Mouse (Mus musculus) layer of hippocampus, adult 18-20 months (tissue): ENCODE data around the gene Pced1b. TPM values are rescaled to one million over a fixed set of nuclear protein-coding genes. Genes with fewer than 3 reads are reported as not detected.

Experiments used
- DNase-seq, 2 experiments: peaks; one replicate each; pipeline ENCODE4 v3.0.0; 2022; ENCODE audit warnings: low spot score in 2 of 2
- total RNA-seq, 2 experiments: library from RNA; stranded (reverse); gene quantifications; 2 replicates each; pipeline ENCODE4 v1.2.3; 2021

Pced1b gene
- total RNA-seq, 2 experiments from 2014 or later = 6.0 to 6.9 TPM

DNA sequence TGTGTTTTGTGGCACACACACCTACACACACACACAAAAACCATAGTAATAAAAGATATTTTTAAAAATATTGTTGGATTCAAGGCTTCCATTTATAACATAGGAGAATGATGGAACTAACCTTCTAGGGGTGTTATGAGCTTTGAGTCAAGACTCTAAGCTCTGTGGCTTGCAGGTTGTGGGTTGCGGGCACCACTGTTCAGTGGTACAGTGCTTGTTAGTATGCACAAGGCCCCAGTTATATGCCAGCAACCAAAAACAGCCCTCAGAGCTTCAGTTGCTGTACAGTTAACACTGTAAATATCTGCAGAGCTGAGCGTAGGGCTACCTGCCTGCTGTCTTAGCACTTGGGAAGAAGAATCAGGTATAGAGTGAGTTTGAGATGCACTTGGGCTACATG, 144.5 kb downstream of the Pced1b start:
- DNase-seq = no peak

DNA sequence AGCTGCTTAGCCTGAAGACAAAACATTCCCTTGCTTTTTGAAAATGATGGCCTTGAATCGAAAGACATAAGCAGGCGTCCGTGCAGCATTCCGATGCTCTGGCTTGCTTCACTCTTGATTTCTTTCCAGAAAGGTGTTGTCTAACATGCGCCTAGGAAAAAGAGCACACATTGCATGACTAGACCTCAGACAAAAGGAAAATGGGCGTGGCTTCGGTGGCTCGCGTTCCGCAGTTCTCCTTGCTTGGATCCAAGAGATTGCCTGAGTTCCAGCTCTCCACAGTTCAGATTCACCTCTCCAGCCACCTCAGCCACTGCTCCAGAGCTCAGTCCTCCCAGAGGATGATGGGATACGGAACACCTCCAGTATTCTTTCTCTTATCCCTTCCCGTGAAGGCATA, 147.7 kb downstream of the Pced1b start:
- DNase-seq = no peak

DNA sequence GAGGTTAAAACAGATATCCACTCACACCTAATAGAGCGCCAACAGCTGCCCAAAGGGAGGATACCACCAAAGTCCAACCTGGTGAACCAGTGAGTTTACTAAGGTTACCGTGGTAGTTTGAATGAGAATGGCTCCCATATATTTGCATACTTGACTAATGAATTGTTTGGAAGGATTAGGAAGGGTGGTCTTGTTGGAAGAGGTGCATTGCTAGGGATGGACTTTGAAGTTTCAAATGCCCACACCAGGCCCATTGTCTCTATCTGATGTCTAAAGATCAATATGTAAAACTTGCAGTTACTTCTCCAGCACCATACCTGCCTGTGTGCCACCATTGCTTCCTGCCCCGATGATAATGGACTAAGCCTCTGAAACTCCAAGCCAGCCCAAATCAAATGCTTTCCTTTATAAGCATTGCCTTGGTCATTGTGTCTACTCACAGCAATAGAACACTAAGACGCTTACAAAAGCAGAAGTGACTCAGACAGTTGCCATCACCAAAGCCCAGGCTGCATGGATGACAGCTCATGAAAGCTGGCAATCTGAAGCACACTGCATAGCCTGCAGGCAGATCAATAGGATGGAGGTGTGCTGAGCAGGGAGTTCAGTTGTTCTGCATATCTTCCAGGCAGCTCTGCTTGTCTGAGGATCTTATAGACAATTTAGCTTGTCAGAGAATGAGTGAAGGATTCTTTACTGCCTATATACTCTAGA, 149.8 kb downstream of the Pced1b start:
- no peak for DNase-seq

DNA sequence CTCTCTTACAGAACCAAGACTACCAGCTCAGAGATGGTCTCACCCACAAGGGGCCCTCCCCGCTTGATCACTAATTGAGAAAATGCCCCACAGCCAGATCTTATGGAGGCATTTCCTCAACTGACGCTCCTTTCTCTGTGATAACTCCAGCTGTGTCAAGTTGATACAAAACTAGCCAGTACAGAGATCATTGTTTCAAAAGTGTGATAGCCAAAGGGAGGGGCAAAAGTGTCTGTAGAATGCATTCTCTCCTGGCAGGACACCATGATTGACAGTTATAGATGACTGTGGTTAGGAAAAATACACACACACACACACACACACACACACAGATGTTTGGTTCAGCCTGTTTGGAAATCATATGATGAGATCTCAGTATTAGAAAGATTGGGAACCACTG, 150.9 kb downstream of the Pced1b start:
- no peak for DNase-seq

DNA sequence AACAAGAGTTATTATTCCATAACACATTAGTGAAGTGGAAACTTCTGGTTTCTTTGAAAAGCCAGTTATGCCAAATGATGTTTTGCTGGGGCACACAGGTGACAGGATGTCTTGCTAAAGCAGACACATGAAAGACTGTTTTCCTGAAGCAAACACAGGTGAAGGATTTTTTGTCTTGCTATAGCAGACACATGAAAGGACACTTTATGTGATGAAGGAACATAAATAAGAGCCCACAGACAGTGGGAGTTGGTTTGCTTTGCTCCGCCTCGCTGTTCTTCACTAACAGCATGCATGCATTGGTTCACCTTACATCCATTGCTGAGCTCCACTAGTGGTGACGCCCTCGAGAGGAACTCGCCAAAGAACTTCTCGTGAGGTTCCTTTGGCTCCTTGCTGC, 154.0 kb downstream of the Pced1b start:
- DNase-seq = no peak

DNA sequence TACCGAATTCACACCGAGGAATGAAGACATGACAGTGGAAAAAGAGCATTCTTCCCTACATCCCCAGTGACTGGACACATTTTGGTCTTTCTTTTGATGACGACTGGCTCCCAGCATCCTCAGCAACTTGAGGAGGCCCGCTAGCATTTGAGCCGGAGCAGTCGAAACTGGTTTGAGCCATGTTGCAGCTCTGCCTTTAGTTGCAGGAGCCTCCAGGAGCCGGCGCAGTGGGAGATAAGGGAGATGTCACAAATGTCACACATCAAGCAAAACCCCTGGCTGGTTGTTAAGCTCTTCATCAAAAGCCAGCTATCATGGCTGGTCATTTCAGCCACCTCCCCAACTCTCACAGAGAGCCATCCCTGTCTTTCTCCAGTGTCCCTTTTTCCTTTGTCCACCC, 157.6 kb downstream of the Pced1b start:
- DNase-seq = no peak

DNA sequence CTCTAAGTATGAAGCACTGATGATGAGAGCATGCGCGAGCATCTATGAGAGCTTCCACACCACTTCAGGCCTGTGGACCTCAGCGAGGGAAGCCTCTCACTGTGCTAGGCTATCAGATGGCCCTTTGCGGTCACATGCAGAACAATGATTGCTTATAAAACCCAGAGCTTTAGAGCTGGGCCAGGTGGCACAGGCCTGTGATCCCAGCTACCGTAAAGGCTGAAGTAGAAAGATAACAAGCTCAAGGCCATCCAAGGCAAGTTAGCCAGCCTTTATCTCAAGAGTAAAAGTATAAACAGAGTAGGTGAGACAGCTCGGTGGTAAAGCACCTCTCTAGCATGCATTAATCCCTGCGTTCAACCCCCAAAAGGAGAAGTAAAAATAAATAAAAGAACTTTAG, 158.1 kb downstream of the Pced1b start:
- DNase-seq = no peak

DNA sequence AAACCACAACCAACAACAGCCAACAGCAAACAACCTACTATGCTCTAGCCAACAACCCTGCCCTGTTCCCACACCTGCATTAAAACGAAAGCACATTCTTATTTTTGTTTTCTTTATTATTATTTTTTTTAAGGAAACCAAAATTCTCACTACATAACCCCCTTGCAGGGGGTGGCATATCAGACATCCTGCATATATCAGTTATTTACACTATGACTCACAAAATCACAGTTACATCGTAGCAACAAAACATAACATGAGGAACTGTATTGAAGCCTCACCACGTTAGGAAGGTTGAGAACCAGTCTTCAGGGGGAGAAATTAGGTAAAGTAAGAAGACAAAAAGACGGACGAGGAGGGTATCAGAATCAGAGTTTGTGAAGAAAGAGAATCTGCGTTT, 159.2 kb downstream of the Pced1b start:
- no peak for DNase-seq

DNA sequence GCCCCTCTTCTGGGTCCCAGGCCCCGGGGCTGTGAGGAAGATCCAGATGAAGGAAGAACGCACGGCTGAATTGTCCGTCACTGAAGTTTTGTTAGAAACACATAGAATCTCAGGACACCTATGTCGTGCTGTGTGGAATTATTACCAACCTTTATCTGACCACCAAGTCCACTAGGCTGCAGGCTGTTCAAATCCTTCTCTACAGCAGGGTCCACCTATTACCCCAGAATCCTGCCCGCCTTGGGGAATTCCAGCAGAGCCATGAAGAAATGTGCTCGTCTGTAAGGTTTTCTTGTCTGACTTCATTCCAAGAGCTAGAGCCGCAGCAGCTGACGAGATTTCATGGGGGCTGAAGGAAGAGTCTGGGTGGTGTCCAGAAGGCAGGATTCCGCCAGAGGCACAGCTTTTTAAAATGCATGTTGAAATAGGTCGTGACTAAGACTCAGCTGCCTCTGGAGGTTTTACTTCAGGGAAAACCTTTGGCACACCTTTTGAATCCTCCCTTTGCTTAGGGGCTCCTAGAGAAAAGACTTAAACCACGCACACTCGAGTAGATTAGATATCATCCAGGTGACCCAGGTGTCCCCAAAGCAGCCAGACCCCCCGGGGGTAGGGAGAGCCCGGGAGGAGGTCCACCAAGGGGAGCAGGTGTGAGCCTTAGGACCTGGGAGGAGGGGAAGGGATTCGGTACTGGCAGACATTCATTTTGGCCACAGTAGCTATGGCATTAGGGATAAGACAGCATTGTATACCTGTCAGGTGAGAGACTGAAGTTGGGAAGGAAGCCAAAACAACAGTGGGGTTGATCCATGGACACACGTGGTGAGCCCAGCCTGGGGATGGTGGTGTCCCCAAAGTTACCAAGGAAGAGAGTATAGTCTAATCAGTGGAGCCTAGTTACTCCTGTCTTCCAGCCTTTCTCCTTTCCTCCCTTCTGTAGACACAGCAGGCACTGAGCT, 160.9 kb downstream of the Pced1b start:
- DNase-seq = peak; percentile 16 to 19

DNA sequence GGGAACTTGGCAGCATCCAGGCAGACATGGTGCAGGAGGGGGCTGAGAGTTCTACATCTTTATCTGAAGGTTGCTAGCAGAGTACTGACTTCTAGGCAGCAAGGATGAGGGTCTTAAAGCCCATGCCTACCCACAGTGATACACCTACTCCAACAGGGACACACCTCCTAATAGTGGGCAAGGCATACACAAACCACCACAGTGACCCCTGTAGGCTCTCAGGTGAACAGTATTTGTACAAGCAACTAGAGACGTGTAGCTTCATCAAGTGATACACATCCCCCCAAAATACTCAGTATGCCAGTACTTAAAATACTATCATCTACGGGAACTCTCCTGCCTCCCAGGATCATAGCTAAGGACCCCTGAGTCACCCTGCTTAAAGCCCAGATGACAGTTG, 164.2 kb downstream of the Pced1b start:
- DNase-seq = no peak

DNA sequence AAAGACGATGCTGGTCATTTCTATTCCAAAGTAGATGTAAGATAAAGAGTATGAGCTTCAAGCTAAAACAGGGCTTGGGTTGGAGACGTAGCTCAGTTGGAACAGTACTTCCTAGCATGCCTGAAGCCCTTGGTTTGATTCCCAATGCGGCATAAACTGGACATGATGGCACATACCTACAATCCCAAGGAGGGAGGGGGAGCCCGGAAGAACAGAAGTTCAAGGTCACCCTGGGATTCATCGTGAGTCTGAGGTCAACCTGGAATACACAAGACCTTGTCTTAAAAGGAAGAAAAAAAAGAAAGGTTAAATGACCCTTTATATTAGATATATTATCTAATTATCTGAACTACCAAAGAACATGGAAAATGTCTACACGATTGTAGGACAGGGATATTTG, 164.8 kb downstream of the Pced1b start:
- no peak for DNase-seq

DNA sequence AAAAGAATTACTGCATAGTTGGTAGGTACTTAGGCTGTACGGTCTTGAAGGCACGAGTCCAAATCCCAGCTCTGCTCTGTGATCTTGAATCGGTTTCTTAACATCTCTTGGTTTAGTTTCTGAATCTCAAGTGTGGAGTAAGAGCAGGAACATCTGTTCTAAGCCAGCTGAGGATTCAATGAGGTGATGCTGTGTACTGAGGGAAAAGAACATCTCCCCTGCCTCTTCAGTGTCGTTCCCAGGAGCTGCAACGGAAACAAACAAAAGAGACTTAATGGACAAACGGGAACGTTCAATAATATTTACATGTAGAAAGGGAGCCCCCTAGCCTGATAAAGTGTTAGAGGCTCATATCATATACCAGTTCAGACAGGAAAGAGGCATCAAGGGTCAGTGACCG, 165.4 kb downstream of the Pced1b start:
- no peak for DNase-seq

DNA sequence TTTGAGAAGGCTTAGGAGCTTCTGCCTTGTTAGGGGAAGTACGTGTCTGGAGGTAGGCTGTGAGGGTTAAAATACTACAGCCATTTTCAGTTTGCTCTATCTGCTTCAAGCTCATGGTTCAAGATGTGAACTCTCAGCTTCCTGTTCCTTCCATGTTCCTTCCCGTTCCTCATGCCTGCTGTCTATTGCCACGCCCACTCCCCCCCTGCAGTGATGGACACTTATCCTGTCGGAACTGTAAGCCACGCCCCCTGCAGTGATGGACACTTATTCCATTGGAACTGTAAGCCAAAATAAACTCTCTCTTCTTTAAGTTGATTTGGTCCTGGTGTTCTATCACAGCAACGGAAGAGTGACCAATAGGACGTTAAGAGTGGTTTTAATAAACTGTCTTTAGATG, 166.0 kb downstream of the Pced1b start:
- no peak for DNase-seq

DNA sequence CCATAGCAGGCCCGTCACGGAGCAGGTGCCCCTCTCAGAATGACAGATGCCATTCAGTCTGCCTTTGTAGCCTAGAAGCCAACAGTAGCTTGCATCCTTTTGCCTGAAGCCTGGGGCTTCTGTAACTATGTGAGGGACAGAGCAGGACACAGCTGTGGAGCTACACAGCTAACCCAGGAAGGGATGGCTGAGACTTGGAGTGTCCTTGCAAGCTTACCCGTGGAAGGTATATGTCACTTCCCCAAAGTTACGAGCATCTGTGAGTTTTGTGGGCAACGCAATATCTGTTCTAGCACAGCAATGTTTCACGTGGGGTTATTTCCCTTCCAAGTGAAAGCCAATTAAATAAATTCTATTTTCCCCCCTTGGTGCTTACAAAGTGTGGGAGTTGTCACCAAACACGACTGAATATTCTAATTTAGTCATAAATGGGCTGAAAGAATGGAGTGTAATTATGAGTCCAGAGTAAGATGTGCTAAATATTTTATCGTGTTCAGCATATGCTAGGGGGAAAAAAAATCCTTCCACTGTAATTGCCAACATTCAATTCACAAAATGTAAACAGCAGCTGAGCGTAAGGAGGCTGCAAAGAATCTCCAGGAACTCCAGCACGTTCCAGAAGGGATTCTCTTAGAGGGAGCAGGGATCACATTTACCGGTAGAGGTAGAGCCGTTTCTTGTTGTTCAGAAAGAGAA, 168.0 kb downstream of the Pced1b start:
- DNase-seq = peak in 1 of 2 experiments; percentile 28

DNA sequence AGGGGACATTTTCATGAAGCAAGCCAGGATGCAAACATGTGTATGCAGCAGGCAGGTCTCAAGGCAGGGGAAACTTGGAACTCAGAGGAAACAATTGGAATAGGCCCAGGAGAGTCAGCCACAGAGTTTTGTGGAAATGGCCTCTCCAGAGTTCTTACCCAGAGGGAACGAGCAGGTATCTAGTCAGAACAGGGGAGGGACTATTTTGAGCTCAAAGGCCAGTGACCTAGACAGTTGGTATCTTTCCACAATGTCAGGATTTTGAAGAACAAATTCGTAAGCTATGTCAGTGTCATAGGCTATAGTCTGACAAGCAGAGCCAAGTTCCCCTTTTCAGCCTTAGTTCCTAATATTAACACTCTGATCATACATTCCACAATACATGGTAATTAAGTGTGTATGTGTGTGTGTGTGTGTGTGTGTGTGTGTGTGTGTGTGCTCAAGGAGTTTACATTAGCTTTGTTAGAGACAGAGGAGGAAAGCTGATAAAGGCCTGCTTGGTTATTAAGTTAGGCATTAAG, 168.6 kb downstream of the Pced1b start:
- DNase-seq = no peak

DNA sequence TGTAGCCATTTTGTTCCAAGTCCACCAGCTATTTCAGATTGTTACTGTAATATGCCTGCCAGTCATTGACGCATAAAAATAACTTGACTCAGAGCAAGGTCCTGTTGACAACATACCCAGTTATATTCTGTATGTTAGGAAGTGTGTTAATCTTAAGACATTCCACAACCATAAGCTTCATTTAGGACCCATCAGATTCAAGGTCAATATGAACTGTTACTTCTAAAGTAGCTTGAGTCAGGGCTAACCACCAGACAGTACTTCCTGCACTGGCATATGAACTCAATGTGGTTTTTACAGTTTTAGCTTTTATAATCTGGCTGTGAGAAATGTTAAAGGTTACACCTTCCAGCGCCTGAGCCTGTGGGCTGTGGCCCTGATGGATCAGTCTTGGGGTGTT, 173.4 kb downstream of the Pced1b start:
- no peak for DNase-seq

DNA sequence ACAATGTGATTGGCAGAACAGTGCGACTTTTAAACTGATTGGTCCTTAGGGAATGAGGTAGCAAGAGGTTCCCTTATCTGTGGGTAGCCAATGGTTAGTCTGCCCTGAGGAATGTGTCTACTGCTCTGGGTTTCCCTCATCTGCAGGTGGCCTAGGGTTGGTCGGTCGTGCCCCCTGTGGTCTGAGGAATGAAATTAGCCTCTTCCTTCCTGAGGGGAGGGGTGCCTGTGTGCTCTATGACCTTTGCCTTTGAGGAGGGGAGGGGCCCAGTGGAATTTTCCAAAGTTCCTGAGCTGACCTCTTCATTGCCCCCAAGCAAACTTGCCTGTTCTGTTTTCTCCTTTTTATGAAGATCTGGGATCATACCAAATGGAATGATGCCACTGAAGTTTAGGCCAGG, 174.6 kb downstream of the Pced1b start:
- no peak for DNase-seq

DNA sequence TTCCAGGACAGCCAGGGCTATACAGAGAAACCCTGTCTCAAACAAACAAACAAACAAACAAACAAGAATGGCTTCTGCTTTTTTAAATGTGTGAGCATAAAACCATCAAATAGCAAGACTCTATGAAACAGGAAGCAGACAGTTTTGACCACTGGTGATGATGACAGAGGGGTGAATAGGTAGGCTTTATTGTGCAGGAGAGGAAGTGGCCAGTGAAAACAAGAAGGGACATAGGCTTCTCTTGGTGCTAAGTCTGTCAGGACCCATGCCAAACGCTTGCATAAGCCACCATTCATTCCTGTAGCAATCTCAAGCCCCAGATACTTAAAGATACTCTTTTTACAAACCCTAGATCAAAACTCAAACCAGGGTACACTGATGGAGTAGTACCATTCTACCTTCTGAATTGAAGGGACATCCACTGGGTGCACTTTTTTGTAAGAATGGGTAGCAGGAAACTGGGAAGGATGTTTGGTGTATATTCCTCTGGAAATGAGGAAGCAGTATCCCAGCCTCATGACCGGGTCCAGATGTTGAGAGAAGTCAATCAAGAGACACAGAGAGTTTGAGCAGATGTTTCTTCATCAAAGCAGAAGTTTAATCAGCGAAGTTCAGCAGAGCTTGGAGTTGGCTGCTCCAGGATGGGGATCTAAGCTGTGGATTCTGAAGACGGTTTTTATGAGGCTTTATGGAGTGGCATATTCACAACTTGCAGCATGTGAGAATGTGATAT, 175.5 kb downstream of the Pced1b start:
- DNase-seq = no peak

DNA sequence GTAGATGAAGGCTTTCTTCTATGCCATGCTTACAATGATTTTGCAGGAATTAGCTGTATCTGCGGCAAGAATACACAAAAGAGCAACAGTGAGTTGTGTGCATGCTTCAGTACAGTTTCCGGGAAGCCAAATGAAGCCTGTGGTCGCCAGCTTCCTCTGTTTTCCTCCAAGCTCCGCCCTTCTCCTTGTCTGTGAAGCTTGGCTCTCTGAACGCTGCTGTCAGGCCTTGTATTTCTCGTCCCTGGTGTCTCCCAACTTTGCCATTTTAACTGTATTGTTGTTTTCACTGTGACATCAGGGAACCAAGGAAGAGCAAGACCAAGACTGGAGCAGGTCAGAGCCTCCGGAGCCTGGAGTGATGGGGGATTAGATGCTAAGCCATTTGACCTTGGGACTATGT, 177.5 kb downstream of the Pced1b start:
- no peak for DNase-seq

DNA sequence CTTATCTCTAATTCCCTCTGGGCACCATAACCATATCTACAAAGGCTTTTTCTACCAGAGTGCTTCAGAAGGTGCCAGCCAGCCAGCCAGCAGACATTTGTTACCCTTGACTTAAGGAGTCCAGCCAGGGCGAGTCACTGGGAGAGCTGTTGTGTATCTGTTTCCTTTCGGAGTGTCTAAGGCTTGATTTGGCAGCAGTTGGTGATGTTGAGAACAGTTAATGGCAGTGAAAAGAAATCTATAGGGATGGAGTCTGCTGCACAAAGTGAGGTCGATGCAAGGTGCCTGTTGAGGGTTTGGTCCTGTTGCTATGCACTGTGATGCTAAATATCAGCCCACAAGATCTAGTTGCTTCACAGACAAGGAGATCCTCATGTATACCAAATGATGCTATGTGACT, 178.1 kb downstream of the Pced1b start:
- no peak for DNase-seq
